Mouse (Mus musculus): Measurements from ENCODE around the gene Sco1. TPM values are rescaled to one million over a fixed set of nuclear protein-coding genes. Genes with fewer than 3 reads are reported as not detected.

Gene Sco1
- total and polyA plus RNA-seq, 3 experiments, result 15.4 to 32.7 (median 20.4) TPM

GRCm38 (mm10) chr11:67104714-67105113, 52.2 kb downstream of the Sco1 start (continued):
- TF ChIP-seq MEF2A (IDR thresholded peaks at IDR 0.05; ENCODE audit: borderline replicate concordance, low read depth, low read length) (peak; percentile 97), ETS1 (conservative IDR thresholded peaks at IDR 0.05; ENCODE audit: low read depth, low read length) (peak; percentile 33; the same call in 1 of the 2 replicates)

GRCm38 (mm10) chr11:67105689-67106088, 53.2 kb downstream of the Sco1 start:
- dilution Hi-C loops (cut with MboI; ENCODE audit: extremely low pct_ligation_motif_present, extremely low pct_unique_long_range_greater_than_20kb, low sequenced_read_pairs), result no loop called here
- Histone ChIP-seq H3K4me3 (replicated peaks in 1 of 3; ENCODE audit: low read depth in 2 of 3, low read length in 2 of 3, poor library complexity in 1 of 3) (no peak overlapping the region), H3K9me3 (replicated peaks; ENCODE audit: low read length) (no peaks in the 10 kb centered on the region), H3K4me2 (ENCODE audit: insufficient read depth, low read depth, poor library complexity, severe bottlenecking) (no peak overlapping the region), H3K27me3 (replicated peaks) (peaks cover 2% of the 10 kb centered on the region), H3K4me1 (ENCODE audit: control insufficient read depth in 1 of 2, insufficient read depth in 2 of 2) (peaks cover 11 to 14% of the 10 kb centered on the region in 2 experiments), H3K36me3 (replicated peaks in 1 of 2; ENCODE audit: control insufficient read depth in 1 of 2, insufficient read depth in 1 of 2, low read length in 1 of 2) (no peaks in the 10 kb centered on the region), H3K79me2 (replicated peaks; ENCODE audit: control insufficient read depth, extremely low read depth, insufficient read depth, poor library complexity, severe bottlenecking) (no peaks in the 10 kb centered on the region), H3K9ac (ENCODE audit: insufficient read depth, low read depth) (no peak overlapping the region), H3K27ac (ENCODE audit: insufficient read depth, low read depth) (no peak overlapping the region)
- no peak for TF ChIP-seq RAD21 (IDR thresholded peaks at IDR 0.05; ENCODE audit: low read depth, low read length)
- no peak for TF ChIP-seq TBP (conservative IDR thresholded peaks at IDR 0.05; ENCODE audit: low read depth, low read length)
- no peak for TF ChIP-seq USF2 (conservative IDR thresholded peaks at IDR 0.05; ENCODE audit: low read depth, low read length)
- TF ChIP-seq GABPA (IDR thresholded peaks at IDR 0.05; ENCODE audit: insufficient replicate concordance, low read depth, low read length), result no peak
- TF ChIP-seq ZMIZ1 (IDR thresholded peaks at IDR 0.05; ENCODE audit: low read depth, low read length), result no peak
- no peak for TF ChIP-seq CTCF (conservative IDR thresholded peaks at IDR 0.05 in 1 of 2, IDR thresholded peaks at IDR 0.05 in 1 of 2; ENCODE audit: low read depth in 2 of 2, low read length in 2 of 2)
- no peak for TF ChIP-seq NELFE (IDR thresholded peaks at IDR 0.05; ENCODE audit: low read depth, low read length)
- TF ChIP-seq UBTF (IDR thresholded peaks at IDR 0.05; ENCODE audit: low read depth, low read length), result no peak
- no peak for TF ChIP-seq MAX (IDR thresholded peaks at IDR 0.05; ENCODE audit: low read length)
- TF ChIP-seq ZC3H11A (IDR thresholded peaks at IDR 0.05; ENCODE audit: low read depth, low read length), result no peak
- no peak for TF ChIP-seq CHD1 (IDR thresholded peaks at IDR 0.05; ENCODE audit: low read depth, low read length)
- TF ChIP-seq TCF12 (IDR thresholded peaks at IDR 0.05; ENCODE audit: low read depth, low read length), result no peak
- no peak for TF ChIP-seq BHLHE40 (IDR thresholded peaks at IDR 0.05; ENCODE audit: low read depth, low read length)
- TF ChIP-seq E2F4 (IDR thresholded peaks at IDR 0.05; ENCODE audit: insufficient replicate concordance, low read depth, low read length), result no peak
- no peak for TF ChIP-seq MYC (IDR thresholded peaks at IDR 0.05; ENCODE audit: low read depth, low read length)
- no peak for TF ChIP-seq SIN3A (IDR thresholded peaks at IDR 0.05; ENCODE audit: low read length)
- TF ChIP-seq MEF2A (IDR thresholded peaks at IDR 0.05; ENCODE audit: borderline replicate concordance, low read depth, low read length), result no peak
- in situ Hi-C loops (cut with MboI; ENCODE audit: low pct_ligation_motif_present, low pct_unique_long_range_greater_than_20kb, low sequenced_read_pairs), result loop anchor here (5.0 kb wide), 1 partner anchor 78 kb away; the partner anchor contains the start of gene Tmem220
- DNase-seq (ENCODE audit: extremely low read depth), result no peak

GRCm38 (mm10) chr11:67106973-67107372, 54.5 kb downstream of the Sco1 start:
- TF ChIP-seq MAFK (IDR thresholded peaks at IDR 0.05; ENCODE audit: insufficient replicate concordance, low read length) (no peak), RCOR1 (conservative IDR thresholded peaks at IDR 0.05; ENCODE audit: low read depth, low read length) (no peak), ZNF384 (IDR thresholded peaks at IDR 0.05; ENCODE audit: low read depth, low read length) (no peak), PAX5 (IDR thresholded peaks at IDR 0.05; ENCODE audit: low read length) (no peak), MAZ (IDR thresholded peaks at IDR 0.05; ENCODE audit: low read depth, low read length) (no peak), RAD21 (IDR thresholded peaks at IDR 0.05; ENCODE audit: low read depth, low read length) (no peak), USF2 (conservative IDR thresholded peaks at IDR 0.05; ENCODE audit: low read depth, low read length) (no peak), BHLHE40 (IDR thresholded peaks at IDR 0.05; ENCODE audit: low read depth, low read length) (no peak), ZKSCAN1 (IDR thresholded peaks at IDR 0.05; ENCODE audit: borderline replicate concordance, low read depth, low read length) (no peak), ZMIZ1 (IDR thresholded peaks at IDR 0.05; ENCODE audit: low read depth, low read length) (no peak), ELF1 (IDR thresholded peaks at IDR 0.05; ENCODE audit: low read depth, low read length) (no peak), HCFC1 (IDR thresholded peaks at IDR 0.05; ENCODE audit: low read depth, low read length) (no peak), POLR2AphosphoS2 (IDR thresholded peaks at IDR 0.05; ENCODE audit: low read depth, low read length) (no peak), JUN (IDR thresholded peaks at IDR 0.05; ENCODE audit: insufficient read depth, low read depth, low read length) (no peak)
- dilution Hi-C loops (cut with MboI; ENCODE audit: extremely low pct_ligation_motif_present, extremely low pct_unique_long_range_greater_than_20kb, low sequenced_read_pairs) (no loop called here), in situ Hi-C loops (cut with MboI; ENCODE audit: low pct_ligation_motif_present, low pct_unique_long_range_greater_than_20kb, low sequenced_read_pairs) (loop anchor here (5.0 kb wide), 1 partner anchor 80 kb away; the partner anchor contains the start of gene Tmem220)
- no peak overlapping the region for H3K27ac ChIP-seq (ENCODE audit: insufficient read depth, low read depth)
- peaks cover 11 to 22% of the 10 kb centered on the region in 2 experiments for H3K4me1 ChIP-seq (ENCODE audit: control insufficient read depth in 1 of 2, insufficient read depth in 2 of 2)
- H3K27me3 ChIP-seq (replicated peaks), result peaks cover 2% of the 10 kb centered on the region
- H3K4me2 ChIP-seq (ENCODE audit: insufficient read depth, low read depth, poor library complexity, severe bottlenecking), result no peak overlapping the region
- H3K4me3 ChIP-seq (replicated peaks in 1 of 3; ENCODE audit: low read depth in 2 of 3, low read length in 2 of 3, poor library complexity in 1 of 3), result no peak overlapping the region
- DNase-seq (ENCODE audit: extremely low read depth), result no peak
- H3K9me3 ChIP-seq (replicated peaks; ENCODE audit: low read length), result no peaks in the 10 kb centered on the region
- no peak overlapping the region for H3K9ac ChIP-seq (ENCODE audit: insufficient read depth, low read depth)
- no peaks in the 10 kb centered on the region for H3K36me3 ChIP-seq (replicated peaks in 1 of 2; ENCODE audit: control insufficient read depth in 1 of 2, insufficient read depth in 1 of 2, low read length in 1 of 2)
- H3K79me2 ChIP-seq (replicated peaks; ENCODE audit: control insufficient read depth, extremely low read depth, insufficient read depth, poor library complexity, severe bottlenecking), result no peaks in the 10 kb centered on the region
